Mouse (Mus musculus): Measurements from ENCODE around the gene Fsd1.

Fsd1 gene

GRCm38 (mm10) chr17:56027801-56028441, 41.6 kb downstream of the Fsd1 start:
- DNase-seq (ENCODE audit: low read depth, low spot score) = no peak

GRCm38 (mm10) chr17:56030238-56030870, 44.0 kb downstream of the Fsd1 start:
- no peak for DNase-seq (ENCODE audit: low read depth, low spot score)

- no peak for DNase-seq (ENCODE audit: low read depth, low spot score)
These were observed 44.6 kb downstream of the Fsd1 start for GRCm38 (mm10) chr17:56030919-56031318.

GRCm38 (mm10) chr17:56031431-56031830, 45.1 kb downstream of the Fsd1 start:
- no peak for DNase-seq (ENCODE audit: low read depth, low spot score)

GRCm38 (mm10) chr17:56032127-56032733, 45.9 kb downstream of the Fsd1 start:
- no peak for DNase-seq (ENCODE audit: low read depth, low spot score)

- peak; percentile 88 for DNase-seq (ENCODE audit: low read depth, low spot score)
These were observed 46.5 kb downstream of the Fsd1 start for GRCm38 (mm10) chr17:56032831-56033230.

- DNase-seq (ENCODE audit: low read depth, low spot score) = no peak
These were observed 47.9 kb downstream of the Fsd1 start for GRCm38 (mm10) chr17:56034040-56034725.

GRCm38 (mm10) chr17:56034726-56035100, 48.4 kb downstream of the Fsd1 start:
- DNase-seq (ENCODE audit: low read depth, low spot score) = no peak

- DNase-seq (ENCODE audit: low read depth, low spot score) = no peak
These were observed 48.9 kb downstream of the Fsd1 start for GRCm38 (mm10) chr17:56035216-56035615.

GRCm38 (mm10) chr17:56036176-56036900, 50.0 kb downstream of the Fsd1 start, which contains the start of gene Sh3gl1:
Gene Sh3gl1, minus strand, starts transcription at chr17:56036635.
- DNase-seq (ENCODE audit: low read depth, low spot score) = peak; percentile 100

- DNase-seq (ENCODE audit: low read depth, low spot score) = no peak
These were observed 50.6 kb downstream of the Fsd1 start for GRCm38 (mm10) chr17:56036901-56037287.

GRCm38 (mm10) chr17:56038583-56039261, 52.4 kb downstream of the Fsd1 start:
- no peak for DNase-seq (ENCODE audit: low read depth, low spot score)

- no peak for DNase-seq (ENCODE audit: low read depth, low spot score)
These were observed 53.0 kb downstream of the Fsd1 start for GRCm38 (mm10) chr17:56039345-56039744.

- peak; percentile 98 for DNase-seq (ENCODE audit: low read depth, low spot score)
These were observed 53.9 kb downstream of the Fsd1 start, which contains the start of gene Chaf1a for GRCm38 (mm10) chr17:56040030-56040856. Gene Chaf1a, plus strand, starts transcription at chr17:56040439.

GRCm38 (mm10) chr17:56040857-56041163, 54.5 kb downstream of the Fsd1 start:
- peak; percentile 30 for DNase-seq (ENCODE audit: low read depth, low spot score)
